Mouse (Mus musculus) olfactory bulb, adult 2 months (tissue): ENCODE results near the gene Cacna1d. TPM values are rescaled to one million over a fixed set of nuclear protein-coding genes. Genes with fewer than 3 reads are reported as not detected.

Experiments used
- H3K27ac ChIP-seq: fragments of 200-500 bp; 2 replicates; pipeline ENCODE4 v1.5.1; 2012; ENCODE audit warnings: low read depth, low read length; ENCODE audit not compliant: insufficient read depth
- H3K4me1 ChIP-seq: fragments of 200-500 bp; 2 replicates; pipeline ENCODE4 v1.6.1; 2012; ENCODE audit warnings: low read length; ENCODE audit not compliant: control insufficient read depth, insufficient read depth
- H3K4me3 ChIP-seq: fragments of 200-500 bp; 2 replicates; pipeline ENCODE4 v1.5.1; 2012; ENCODE audit warnings: mild to moderate bottlenecking, low read depth, low read length, moderate library complexity; ENCODE audit not compliant: insufficient read depth
- CTCF ChIP-seq: fragments of 200-500 bp; IDR thresholded peaks from 2 replicates; pipeline ENCODE4 v1.5.1; 2012; ENCODE audit warnings: low read depth, mild to moderate bottlenecking, low read length, moderate library complexity; ENCODE audit not compliant: insufficient read depth
- POLR2A ChIP-seq: fragments of 200-500 bp; IDR thresholded peaks from 2 replicates; pipeline ENCODE4 v1.6.1; 2012; ENCODE audit warnings: mild to moderate bottlenecking, low read depth, low read length, moderate library complexity; ENCODE audit not compliant: insufficient read depth
- WGBS: fragments of 180-500 bp; shearing (Covaris S2); methylation state at CpG from one replicate; pipeline ENCODE4 v1.1.7; 2018; 5-methylcytosine and 5-hydroxymethylcytosine counted together
- polyA plus RNA-seq: library from polyadenylated mRNA; stranded (reverse); fragments of >200 nt; gene quantifications from 2 replicates; pipeline ENCODE4 v1.2.4, GENCODE M21; 2012; ENCODE audit warnings: low replicate concordance; ENCODE audit not compliant: missing spikeins, insufficient read depth, insufficient read length

Gene Cacna1d
- polyA plus RNA-seq: 140 TPM in 1 of 2 replicates, not detected in the other

GRCm38 (mm10) chr14:30491342-30491741 lies at the start of gene Cacna1d:
TSS of gene Cacna1d (minus strand) at chr14:30491455.
- Histone ChIP-seq H3K27ac (no peak within 1 kb of the TSS), H3K4me3 (no peak within 1 kb of the TSS), H3K4me1 (peaks cover 2% of the 10 kb centered on the region; the same call in 1 of the 2 replicates)
- WGBS: 82% methylated on average over 9 of the region's 9 CpGs
- no peak for TF ChIP-seq POLR2A
- TF ChIP-seq CTCF: no peak

- TF ChIP-seq POLR2A: no peak
- TF ChIP-seq CTCF: no peak
- WGBS: 65% methylated on average over 6 of the region's 6 CpGs
- Histone ChIP-seq H3K27ac (no peak overlapping the region), H3K4me3 (no peak overlapping the region), H3K4me1 (peaks cover 10% of the 10 kb centered on the region; the same call in 1 of the 2 replicates)
Observed at GRCm38 (mm10) chr14:30533780-30534450, 42.7 kb upstream of the Cacna1d start.

- Histone ChIP-seq H3K27ac (no peak overlapping the region), H3K4me3 (no peak overlapping the region), H3K4me1 (peaks cover 10% of the 10 kb centered on the region; the same call in 1 of the 2 replicates)
- TF ChIP-seq POLR2A (no peak), CTCF (no peak)
- 87% methylated on average over 6 of the region's 6 CpGs for WGBS
Observed at GRCm38 (mm10) chr14:30531896-30532295, 40.6 kb upstream of the Cacna1d start.

GRCm38 (mm10) chr14:30531431-30531830 lies 40.2 kb upstream of the Cacna1d start:
- H3K27ac ChIP-seq: no peak overlapping the region
- TF ChIP-seq POLR2A: no peak
- TF ChIP-seq CTCF: no peak
- H3K4me3 ChIP-seq: no peak overlapping the region
- 72% methylated on average over 5 of the region's 5 CpGs for WGBS
- peaks cover 10% of the 10 kb centered on the region; the same call in 1 of the 2 replicates for H3K4me1 ChIP-seq

- Histone ChIP-seq H3K4me3 (no peak overlapping the region), H3K4me1 (peaks cover 10% of the 10 kb centered on the region; the same call in 1 of the 2 replicates), H3K27ac (no peak overlapping the region)
- no peak for TF ChIP-seq CTCF
- TF ChIP-seq POLR2A: no peak
- WGBS: 41% methylated on average over 8 of the region's 8 CpGs
Observed at GRCm38 (mm10) chr14:30530726-30531269, 39.5 kb upstream of the Cacna1d start.

- H3K4me3 ChIP-seq: no peak overlapping the region
- 87% methylated on average over 12 of the region's 12 CpGs for WGBS
- TF ChIP-seq POLR2A: no peak
- no peak for TF ChIP-seq CTCF
- H3K27ac ChIP-seq: no peak overlapping the region
- peaks cover 10% of the 10 kb centered on the region; the same call in 1 of the 2 replicates for H3K4me1 ChIP-seq
Observed at GRCm38 (mm10) chr14:30529454-30529853, 38.2 kb upstream of the Cacna1d start.

GRCm38 (mm10) chr14:30528961-30529360 lies 37.7 kb upstream of the Cacna1d start:
- H3K4me1 ChIP-seq: peaks cover 10% of the 10 kb centered on the region; the same call in 1 of the 2 replicates
- 86% methylated on average over 5 of the region's 5 CpGs for WGBS
- H3K4me3 ChIP-seq: no peak overlapping the region
- H3K27ac ChIP-seq: no peak overlapping the region
- TF ChIP-seq POLR2A: no peak
- no peak for TF ChIP-seq CTCF

GRCm38 (mm10) chr14:30528392-30528791 lies 37.1 kb upstream of the Cacna1d start:
- WGBS: 92% methylated on average over 10 of the region's 10 CpGs
- Histone ChIP-seq H3K27ac (no peak overlapping the region), H3K4me3 (no peak overlapping the region), H3K4me1 (peaks cover 10% of the 10 kb centered on the region; the same call in 1 of the 2 replicates)
- TF ChIP-seq CTCF (no peak), POLR2A (no peak)

- no peaks in the 10 kb centered on the region; the same call in 1 of the 2 replicates for H3K4me1 ChIP-seq
- WGBS: 44% methylated on average over 6 of the region's 6 CpGs
- TF ChIP-seq CTCF: no peak
- no peak for TF ChIP-seq POLR2A
- H3K4me3 ChIP-seq: no peak overlapping the region
- H3K27ac ChIP-seq: no peak overlapping the region
Observed at GRCm38 (mm10) chr14:30523356-30523755, 32.1 kb upstream of the Cacna1d start.
